Mouse (Mus musculus) kidney, postnatal 14 days (tissue): ENCODE measurements around the gene Rad51ap1.
A peak's percentile ranks its signal among the peaks of the same experiment; 100 is the strongest.

Experiments used
- DNase-seq: peaks from one replicate; pipeline ENCODE4 v3.0.0; 2022; ENCODE audit warnings: mixed read lengths

Gene Rad51ap1

DNA sequence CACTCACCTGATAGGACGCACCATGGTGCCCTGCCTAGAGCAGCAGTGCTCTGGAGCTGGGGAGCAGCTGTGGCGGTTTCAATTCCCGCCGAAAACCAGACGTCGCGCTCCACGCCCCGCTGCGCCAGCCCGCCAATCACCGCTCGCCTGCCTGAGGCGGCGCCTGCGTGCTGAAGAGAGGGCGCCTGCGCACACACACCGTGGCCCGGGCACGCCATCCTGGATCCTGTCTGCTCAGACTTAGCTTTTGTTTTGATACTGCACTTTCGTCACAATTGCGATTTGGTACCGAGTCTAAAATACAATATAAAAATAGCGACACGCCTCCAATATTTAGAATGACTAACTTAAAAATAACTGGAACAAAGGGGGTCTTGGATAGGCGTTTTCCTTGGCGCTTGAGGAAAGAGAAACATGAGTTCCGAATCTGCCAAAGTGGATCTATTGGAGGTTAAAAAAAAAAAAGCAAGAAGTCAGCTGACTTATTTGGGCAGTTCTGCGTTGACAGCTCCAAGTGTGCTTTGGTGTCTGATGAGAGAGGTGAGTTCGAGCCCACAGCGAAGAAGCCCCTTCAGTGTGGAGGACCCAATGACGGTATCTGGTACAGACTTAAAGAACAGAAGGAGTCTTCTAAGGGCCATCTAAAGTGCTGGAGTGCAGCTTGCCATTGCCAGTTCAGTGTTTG is at the start of gene Rad51ap1, which contains the start of gene D6Wsu163e:
TSS of gene Rad51ap1 (minus strand) at position 101 of the 685 bp plus-strand sequence.
TSS of gene D6Wsu163e (plus strand) at position 476 of the 685 bp plus-strand sequence.
- DNase-seq = peak; percentile 97

GRCm38 (mm10) chr6:126981539-126982234 is 42.3 kb upstream of the Rad51ap1 start:
- DNase-seq = peak; percentile 43

DNA sequence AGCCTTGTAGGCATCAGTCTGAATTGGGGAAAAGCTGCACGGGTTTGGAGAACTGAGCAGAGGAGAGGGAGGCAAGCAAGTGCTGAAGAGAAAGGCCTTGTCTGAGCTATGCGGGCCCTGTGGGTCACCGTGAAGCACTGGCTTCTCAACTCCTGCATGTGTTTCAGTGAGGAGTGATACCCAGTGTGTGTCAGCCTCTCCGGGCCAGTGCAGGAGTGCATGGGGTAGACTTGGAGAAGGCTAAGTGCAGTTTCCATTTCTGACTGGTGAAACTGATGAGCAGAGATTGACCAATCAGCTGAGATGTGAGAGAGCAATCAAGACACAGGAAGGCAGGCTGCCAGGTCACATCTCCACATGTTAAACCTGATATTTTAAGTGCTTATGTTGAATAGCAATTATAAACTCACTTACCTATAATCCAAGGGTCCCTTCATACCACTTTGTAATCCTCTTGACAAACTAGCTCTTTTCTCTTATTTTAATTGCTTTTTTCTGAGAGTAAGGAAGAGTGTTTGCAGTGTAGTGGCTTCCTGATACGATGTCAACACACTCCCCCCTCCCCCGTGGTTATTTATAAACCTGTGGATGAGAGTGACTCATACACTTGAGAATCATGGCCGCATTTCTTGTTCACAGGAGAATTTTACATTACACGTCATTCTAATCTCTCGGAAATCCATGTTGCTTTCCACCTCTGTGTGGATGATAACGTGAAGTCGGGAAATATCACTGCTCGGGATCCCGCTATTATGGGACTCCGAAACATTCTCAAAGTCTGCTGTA is 27.0 kb upstream of the Rad51ap1 start:
- no peak for DNase-seq

- DNase-seq = no peak
These were observed 24.0 kb upstream of the Rad51ap1 start for GRCm38 (mm10) chr6:126963426-126963825.

- no peak for DNase-seq
These were observed 23.3 kb upstream of the Rad51ap1 start for GRCm38 (mm10) chr6:126962709-126963108.

- DNase-seq = no peak
These were observed 22.1 kb upstream of the Rad51ap1 start for GRCm38 (mm10) chr6:126961371-126962018.

- peak; percentile 78 for DNase-seq
These were observed 16.3 kb upstream of the Rad51ap1 start for GRCm38 (mm10) chr6:126955734-126956133.

DNA sequence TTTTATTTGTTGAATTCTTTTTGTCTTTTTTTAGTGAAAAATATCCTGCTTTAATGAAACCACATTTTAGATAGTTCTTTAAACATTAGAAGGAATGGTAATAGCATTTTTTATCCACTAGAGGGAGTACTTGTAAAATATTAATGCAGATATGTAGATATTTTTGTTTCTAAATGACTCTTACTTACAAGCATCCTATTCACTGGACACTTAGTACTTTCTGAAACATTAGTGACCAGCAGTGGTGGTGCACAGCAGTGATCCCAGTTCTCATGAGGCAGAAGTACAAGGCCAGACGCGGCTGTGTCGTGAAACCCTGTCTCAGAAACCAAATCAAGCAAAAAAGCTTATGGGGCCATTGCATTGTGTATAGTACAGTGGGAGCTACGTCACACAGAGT is 8.9 kb upstream of the Rad51ap1 start:
- DNase-seq = no peak

GRCm38 (mm10) chr6:126940451-126940850 is 1.1 kb upstream of the Rad51ap1 start:
- no peak for DNase-seq

GRCm38 (mm10) chr6:126938853-126939486 is 417 bp downstream of the Rad51ap1 start:
- DNase-seq = no peak

DNA sequence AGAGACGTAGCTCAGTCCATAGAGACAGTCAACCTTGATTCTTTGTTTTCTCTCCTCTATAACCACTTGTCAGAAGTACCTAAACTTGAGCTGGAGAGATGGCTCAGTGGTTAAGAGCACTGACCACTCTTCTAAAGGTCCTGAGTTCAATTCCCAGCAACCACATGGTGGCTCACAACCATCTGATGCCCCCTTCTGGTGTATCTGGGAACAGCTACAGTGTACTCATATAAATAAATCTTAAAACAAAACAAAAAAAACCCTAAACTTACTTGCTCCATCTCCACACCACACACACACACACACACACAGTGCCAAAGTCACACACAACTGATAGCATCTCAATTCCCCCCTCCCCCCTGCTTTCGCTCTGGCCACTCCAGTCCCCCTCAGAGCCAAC is 1.3 kb downstream of the Rad51ap1 start:
- no peak for DNase-seq

GRCm38 (mm10) chr6:126932896-126933295 is 6.5 kb downstream of the Rad51ap1 start:
- DNase-seq = peak; percentile 3

DNA sequence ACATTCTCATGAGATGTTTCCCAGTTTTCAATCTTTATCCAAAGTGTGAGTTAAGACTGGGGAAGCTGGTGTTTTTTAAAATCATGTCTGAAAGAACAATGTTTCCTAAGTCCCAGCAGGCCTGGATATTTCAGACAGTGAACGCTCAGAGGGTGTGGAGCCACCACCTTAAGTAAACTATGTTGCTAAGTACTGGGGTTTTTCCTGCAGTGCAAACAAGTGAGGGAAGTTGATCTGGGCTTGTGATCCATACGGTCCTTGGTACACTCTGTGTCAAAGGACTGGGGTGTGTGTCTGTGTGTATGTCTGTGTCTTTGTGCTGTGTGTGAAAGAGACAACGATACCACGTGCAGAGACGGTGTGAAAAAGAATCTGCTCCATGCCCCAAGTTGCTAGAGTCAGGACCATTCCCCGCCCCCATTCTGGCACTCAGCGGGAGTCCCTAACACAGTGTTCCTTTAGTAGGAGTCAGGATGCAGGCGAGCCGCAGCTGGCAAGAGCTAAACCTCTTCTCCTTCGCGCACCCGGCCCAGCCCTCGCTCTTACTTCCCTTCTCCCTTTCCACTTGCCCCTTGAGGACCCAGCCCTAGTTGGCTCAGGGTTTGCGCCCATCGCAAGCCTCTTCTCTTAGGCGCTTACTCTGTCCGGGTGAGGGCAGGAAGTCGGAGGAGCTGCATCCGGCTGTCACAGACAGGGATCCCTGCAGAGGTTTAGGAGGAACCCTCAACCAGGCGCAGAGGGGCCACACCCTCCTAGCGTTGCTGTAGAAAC is 18.1 kb downstream of the Rad51ap1 start, which contains the start of gene Dyrk4:
TSS of gene Dyrk4 (minus strand) at position 729 of the 771 bp plus-strand sequence.
- DNase-seq = peak; percentile 31

DNA sequence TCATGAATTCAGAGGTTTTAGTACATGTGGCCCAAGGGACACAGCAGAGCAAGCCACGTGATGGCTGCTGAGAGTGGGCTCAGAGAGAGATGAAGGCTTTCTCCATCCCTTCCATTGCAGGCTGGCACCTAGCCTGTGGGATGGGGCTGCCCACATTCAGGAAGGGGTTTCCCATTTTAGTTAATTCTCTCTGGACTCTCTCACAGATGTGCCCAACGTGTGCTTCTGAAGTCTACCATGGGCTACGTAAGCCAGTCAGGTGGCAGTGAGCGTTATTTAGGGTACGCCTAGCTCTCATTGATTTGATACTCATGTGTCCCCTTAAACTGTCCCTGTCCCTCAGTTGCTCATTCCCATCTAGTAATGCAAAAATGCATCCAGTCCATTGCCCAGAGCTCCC is 24.5 kb downstream of the Rad51ap1 start:
- DNase-seq = no peak

DNA sequence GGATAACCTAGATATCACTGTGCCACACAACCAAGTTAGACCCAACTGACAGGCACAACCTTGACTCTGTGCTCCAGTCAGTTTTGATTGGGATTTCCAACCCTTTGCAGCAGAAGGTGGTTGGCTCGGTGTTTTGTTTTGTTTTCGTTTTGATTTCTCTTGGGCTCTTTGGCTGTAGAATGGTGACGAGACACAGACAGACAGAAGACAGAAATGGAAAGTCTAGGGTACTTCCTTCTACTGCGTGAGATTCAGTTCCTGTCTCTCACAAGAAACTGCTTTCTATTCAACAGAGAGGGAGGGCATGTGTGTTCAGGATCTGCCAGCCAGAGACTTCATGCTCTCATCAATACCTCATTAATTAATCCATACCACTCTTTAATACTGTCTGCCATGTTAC is 28.7 kb downstream of the Rad51ap1 start:
- no peak for DNase-seq

- no peak for DNase-seq
These were observed 31.5 kb downstream of the Rad51ap1 start for GRCm38 (mm10) chr6:126907876-126908275.

DNA sequence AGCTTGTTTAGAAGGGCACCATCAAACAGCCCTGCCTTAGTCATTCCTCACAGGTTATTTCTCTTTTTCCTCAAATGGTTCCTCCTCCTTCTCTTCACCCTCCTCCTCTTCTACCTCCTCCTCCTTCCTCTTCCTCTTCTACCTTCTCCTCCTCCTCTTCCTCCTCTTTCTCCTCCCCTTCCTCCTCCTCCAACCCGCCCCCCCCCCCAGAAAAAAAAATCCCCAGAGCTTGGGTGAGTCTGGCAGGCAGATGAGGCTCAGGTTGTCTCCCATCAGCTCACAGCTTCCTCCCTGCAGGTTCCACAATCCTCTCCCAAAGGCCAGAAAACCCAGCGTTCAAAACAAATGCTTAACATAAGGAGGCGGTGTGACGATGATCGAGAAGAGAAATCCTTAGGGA is 32.0 kb downstream of the Rad51ap1 start:
- no peak for DNase-seq

- DNase-seq = no peak
These were observed 62.3 kb downstream of the Rad51ap1 start for GRCm38 (mm10) chr6:126877118-126877517.
